Mouse (Mus musculus): Measurements from ENCODE around the gene Gpr135.

Gpr135 gene

DNA sequence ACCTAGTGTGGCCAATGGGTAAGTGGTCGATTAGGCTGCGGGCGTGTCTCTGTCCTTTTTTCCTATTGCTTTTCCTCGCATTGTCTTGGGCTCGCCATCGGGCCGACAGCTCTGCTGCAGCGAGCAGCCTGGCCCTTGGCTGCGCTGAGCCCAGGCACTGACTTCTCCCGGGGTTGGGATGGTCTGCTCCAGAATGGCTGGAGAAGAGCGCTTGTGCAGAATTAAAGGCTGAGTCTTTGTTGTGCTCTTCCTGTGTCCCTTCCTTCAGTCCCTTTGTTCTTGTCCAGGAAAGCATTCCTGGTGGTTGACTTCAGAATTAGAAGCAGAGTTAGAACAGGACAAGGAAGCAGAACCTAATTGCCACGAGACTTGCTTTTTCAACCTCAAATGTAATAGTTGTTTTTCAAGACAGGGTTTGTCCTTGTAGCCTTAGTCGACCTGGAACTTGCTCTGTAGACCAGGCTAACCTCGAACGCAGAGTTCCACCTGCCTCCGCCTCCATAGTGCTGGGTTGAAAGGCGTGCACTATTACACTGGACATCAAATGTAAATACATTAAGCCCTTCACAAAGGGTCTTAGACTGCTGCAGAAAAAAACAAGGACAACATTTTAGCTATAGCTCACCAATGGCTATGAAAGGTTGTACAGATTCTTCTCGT, 15.4 kb upstream of the Gpr135 start:
- no peak for TF ChIP-seq NANOG (IDR thresholded peaks at IDR 0.05; ENCODE audit: borderline replicate concordance, low read length)
- TF ChIP-seq POU5F1 (IDR thresholded peaks at IDR 0.05; ENCODE audit: borderline replicate concordance, low read length) = no peak
- TF ChIP-seq CTCF (conservative IDR thresholded peaks at IDR 0.05; ENCODE audit: low read length) = no peak
- peak overlapping the region; percentile 91 for H3K4me3 ChIP-seq (replicated peaks; ENCODE audit: low read length)
- peaks cover 11% of the 10 kb centered on the region for H3K36me3 ChIP-seq (ENCODE audit: insufficient read depth, low read length)
- H3K27me3 ChIP-seq (ENCODE audit: insufficient read depth, low read length) = no peaks in the 10 kb centered on the region
- no peaks in the 10 kb centered on the region for H3K9me3 ChIP-seq (ENCODE audit: low read length)
- peaks cover 41% of the 10 kb centered on the region for H3K4me1 ChIP-seq (replicated peaks; ENCODE audit: low read depth, low read length)

DNA sequence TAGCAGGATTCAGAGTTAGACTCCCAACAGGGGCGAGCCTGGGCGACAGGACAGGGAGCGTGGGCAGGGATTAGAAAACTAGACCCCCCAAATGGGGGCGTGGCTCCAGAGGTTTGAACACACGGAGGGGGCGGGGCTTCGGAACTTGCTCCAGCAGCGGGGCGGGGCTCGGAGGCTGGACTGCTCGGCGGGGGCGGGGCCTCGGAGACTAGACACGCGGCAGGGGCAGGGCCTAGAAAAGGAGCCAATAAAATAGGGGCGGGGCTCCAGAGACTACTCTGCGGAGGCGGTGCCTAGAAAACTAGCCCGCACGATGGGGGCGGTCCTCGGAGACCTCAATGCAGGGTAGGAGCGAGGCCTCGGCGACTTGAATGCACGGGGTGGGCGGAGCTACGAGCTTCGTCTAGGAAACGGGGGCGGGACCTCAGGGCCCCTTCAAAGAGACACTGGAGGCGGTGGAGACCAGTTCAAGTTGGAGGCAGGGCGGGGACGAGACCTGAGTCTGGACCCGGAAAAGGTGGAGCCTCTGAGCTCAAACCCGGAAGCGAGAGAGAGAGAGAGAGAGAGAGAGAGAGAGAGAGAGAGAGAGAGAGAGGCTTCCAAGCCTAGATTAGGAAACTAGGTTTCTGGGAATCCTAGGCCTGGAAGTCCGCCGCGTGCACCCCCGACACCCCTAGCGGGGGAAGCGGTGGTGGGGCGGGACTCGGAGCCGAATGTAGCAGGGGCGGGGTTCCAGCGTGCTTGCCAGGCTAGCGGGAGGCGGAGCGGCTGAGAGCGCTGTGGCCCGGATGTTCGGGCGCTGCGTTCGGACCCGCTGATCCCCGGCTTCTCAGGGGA, 14.6 kb upstream of the Gpr135 start, which contains the start of the genes L3hypdh and Jkamp:
Gene L3hypdh (minus strand): TSS at position 111 of the 837 bp plus-strand sequence.
Gene Jkamp (plus strand): TSS at position 261 of the 837 bp plus-strand sequence.
- peaks cover 43% of the 10 kb centered on the region for H3K4me1 ChIP-seq (replicated peaks; ENCODE audit: low read depth, low read length)
- no peaks in the 10 kb centered on the region for H3K9me3 ChIP-seq (ENCODE audit: low read length)
- H3K36me3 ChIP-seq (ENCODE audit: insufficient read depth, low read length) = peaks cover 9% of the 10 kb centered on the region
- no peak for TF ChIP-seq NANOG (IDR thresholded peaks at IDR 0.05; ENCODE audit: borderline replicate concordance, low read length)
- H3K27me3 ChIP-seq (ENCODE audit: insufficient read depth, low read length) = no peaks in the 10 kb centered on the region
- peak within 1 kb of the TSS; percentile 91 for H3K4me3 ChIP-seq (replicated peaks; ENCODE audit: low read length)

DNA sequence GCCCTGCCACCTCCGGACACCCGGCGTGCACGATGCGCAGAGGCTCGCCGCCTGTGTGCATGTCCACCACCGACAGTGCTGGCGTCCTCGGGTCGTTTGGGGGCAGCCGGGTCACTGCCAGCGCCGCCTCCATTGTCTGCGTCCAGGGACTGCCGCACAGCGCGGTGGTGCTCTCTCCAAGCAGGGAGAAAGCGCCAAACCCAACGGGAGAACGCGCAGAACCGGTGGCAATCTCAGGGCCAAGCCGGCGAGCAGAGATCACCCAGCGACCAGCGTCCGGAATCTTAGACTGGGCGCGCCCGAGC, 14.1 kb upstream of the Gpr135 start:
- TF ChIP-seq POU5F1 (IDR thresholded peaks at IDR 0.05; ENCODE audit: borderline replicate concordance, low read length) (no peak), NANOG (IDR thresholded peaks at IDR 0.05; ENCODE audit: borderline replicate concordance, low read length) (no peak), CTCF (conservative IDR thresholded peaks at IDR 0.05; ENCODE audit: low read length) (no peak)
- H3K36me3 ChIP-seq (ENCODE audit: insufficient read depth, low read length) = peaks cover 3% of the 10 kb centered on the region

DNA sequence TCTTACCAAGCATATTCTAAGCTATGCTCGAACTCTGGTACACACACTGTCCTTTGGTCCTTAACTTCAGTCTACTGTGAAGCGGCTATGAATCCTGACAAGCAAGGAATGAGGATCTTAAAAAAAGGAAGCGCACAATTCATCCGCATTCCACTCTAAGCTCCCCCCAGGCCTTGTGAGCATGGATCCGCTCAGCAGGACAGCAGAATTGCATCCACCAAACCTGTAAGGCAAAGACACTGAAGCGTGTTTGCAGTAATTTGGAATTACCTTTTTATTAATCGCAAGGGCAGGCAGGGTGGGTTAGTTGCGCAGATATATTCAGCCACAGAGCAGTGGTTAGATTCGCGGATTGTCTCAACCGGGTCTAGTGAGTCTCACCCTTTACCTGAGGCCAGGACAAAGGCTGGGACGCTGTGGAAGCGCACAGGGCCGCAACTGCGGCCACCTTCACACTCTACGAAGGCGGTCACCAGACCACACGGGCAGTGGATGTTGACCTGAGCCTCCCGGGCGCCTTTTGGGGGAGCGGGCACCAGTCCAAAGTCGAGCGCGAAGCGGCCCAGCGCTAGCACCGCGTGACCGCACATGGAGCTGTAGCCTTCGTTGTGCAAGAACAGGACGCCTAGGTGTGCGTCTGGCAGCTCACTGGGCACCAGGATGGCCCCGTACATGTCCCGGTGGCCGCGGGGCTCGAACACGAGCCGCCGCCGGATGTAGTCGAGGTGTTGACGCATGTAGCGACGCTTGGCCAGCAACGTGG, 13.5 kb upstream of the Gpr135 start:
- no peaks in the 10 kb centered on the region for H3K36me3 ChIP-seq (ENCODE audit: insufficient read depth, low read length)
- H3K4me3 ChIP-seq (replicated peaks; ENCODE audit: low read length) = peak overlapping the region; percentile 91
- H3K9me3 ChIP-seq (ENCODE audit: low read length) = no peaks in the 10 kb centered on the region
- TF ChIP-seq POU5F1 (IDR thresholded peaks at IDR 0.05; ENCODE audit: borderline replicate concordance, low read length) (peak; percentile 56; the same call in 1 of the 2 replicates), CTCF (conservative IDR thresholded peaks at IDR 0.05; ENCODE audit: low read length) (no peak)
- no peaks in the 10 kb centered on the region for H3K27me3 ChIP-seq (ENCODE audit: insufficient read depth, low read length)
- peaks cover 46% of the 10 kb centered on the region for H3K4me1 ChIP-seq (replicated peaks; ENCODE audit: low read depth, low read length)

More for the DNA sequence above, 14.1 kb upstream of the Gpr135 start:
- no peaks in the 10 kb centered on the region for H3K9me3 ChIP-seq (ENCODE audit: low read length)
- H3K27me3 ChIP-seq (ENCODE audit: insufficient read depth, low read length) = no peaks in the 10 kb centered on the region
- H3K4me1 ChIP-seq (replicated peaks; ENCODE audit: low read depth, low read length) = peaks cover 46% of the 10 kb centered on the region
- H3K4me3 ChIP-seq (replicated peaks; ENCODE audit: low read length) = peak overlapping the region; percentile 91

DNA sequence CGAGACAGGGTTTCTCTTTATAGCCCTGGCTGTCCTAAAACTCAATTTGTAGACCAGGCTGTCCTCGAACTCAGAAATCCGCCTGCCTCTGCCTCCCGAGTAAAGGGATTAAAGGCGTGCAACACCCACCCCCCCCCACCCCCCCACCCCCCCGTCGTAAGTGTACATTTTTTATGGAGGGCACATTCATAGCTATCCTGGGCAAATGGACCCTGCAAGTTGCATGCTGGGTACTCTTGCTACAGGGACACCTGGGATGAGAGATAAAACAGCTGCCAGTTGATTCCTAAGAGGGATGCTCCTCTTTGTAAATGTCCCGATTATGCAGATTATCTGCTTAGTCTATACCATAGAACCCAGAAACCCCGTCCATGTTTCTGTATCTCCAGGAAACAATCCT, 12.3 kb upstream of the Gpr135 start:
- no peaks in the 10 kb centered on the region for H3K27me3 ChIP-seq (ENCODE audit: insufficient read depth, low read length)
- TF ChIP-seq NANOG (IDR thresholded peaks at IDR 0.05; ENCODE audit: borderline replicate concordance, low read length) = no peak
- TF ChIP-seq POU5F1 (IDR thresholded peaks at IDR 0.05; ENCODE audit: borderline replicate concordance, low read length) = no peak
- no peak for TF ChIP-seq CTCF (conservative IDR thresholded peaks at IDR 0.05; ENCODE audit: low read length)
- no peaks in the 10 kb centered on the region for H3K36me3 ChIP-seq (ENCODE audit: insufficient read depth, low read length)
- no peak overlapping the region for H3K4me3 ChIP-seq (replicated peaks; ENCODE audit: low read length)
- no peaks in the 10 kb centered on the region for H3K9me3 ChIP-seq (ENCODE audit: low read length)
- peaks cover 46% of the 10 kb centered on the region for H3K4me1 ChIP-seq (replicated peaks; ENCODE audit: low read depth, low read length)

DNA sequence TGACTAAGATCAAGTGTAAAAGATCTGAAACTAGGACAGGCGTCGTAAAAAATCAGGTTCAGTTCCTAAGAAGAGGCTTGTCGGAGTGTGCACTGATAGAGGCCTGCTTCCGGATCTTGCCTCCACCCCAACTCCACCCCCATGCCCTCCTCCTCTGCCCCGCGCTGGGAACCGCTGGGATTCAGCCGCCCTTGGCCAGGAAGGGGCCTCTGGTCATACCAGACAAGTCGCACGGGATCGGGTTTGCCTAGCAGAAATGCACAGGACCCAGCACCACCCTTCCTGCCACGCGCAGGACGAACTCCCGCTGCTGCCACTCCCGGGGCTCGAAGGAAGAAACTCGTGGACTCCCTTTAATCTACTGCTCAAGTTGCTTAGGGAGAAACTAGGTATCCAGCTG, 11.4 kb upstream of the Gpr135 start:
- Histone ChIP-seq H3K36me3 (ENCODE audit: insufficient read depth, low read length) (no peaks in the 10 kb centered on the region), H3K4me3 (replicated peaks; ENCODE audit: low read length) (peak overlapping the region; percentile 60), H3K27me3 (ENCODE audit: insufficient read depth, low read length) (no peaks in the 10 kb centered on the region), H3K4me1 (replicated peaks; ENCODE audit: low read depth, low read length) (peaks cover 39% of the 10 kb centered on the region), H3K9me3 (ENCODE audit: low read length) (no peaks in the 10 kb centered on the region)
- TF ChIP-seq POU5F1 (IDR thresholded peaks at IDR 0.05; ENCODE audit: borderline replicate concordance, low read length) (no peak), CTCF (conservative IDR thresholded peaks at IDR 0.05; ENCODE audit: low read length) (no peak), NANOG (IDR thresholded peaks at IDR 0.05; ENCODE audit: borderline replicate concordance, low read length) (no peak)

DNA sequence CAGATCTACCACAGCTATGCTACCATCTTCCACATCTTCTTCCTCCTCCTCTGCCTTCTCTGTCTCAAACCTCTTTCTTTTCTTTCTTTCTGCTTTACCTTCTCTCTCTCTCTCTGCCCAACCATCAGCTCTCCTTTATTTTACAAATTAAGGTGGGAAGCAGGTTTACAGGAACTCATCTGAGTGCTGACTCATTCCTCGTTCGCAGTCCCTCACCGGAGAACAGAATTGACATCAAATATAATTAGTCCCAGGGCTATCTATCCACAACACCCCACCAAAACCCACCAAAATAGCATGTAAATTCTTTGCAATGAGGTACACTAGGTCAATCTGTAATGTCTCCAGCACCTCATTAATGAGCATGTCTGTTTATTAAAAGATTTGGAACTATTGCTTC, 11.0 kb upstream of the Gpr135 start:
- Histone ChIP-seq H3K4me3 (replicated peaks; ENCODE audit: low read length) (peak overlapping the region; percentile 60), H3K36me3 (ENCODE audit: insufficient read depth, low read length) (no peaks in the 10 kb centered on the region), H3K9me3 (ENCODE audit: low read length) (no peaks in the 10 kb centered on the region), H3K4me1 (replicated peaks; ENCODE audit: low read depth, low read length) (peaks cover 35% of the 10 kb centered on the region), H3K27me3 (ENCODE audit: insufficient read depth, low read length) (no peaks in the 10 kb centered on the region)
- TF ChIP-seq NANOG (IDR thresholded peaks at IDR 0.05; ENCODE audit: borderline replicate concordance, low read length) = peak; percentile 19; the same call in 1 of the 2 replicates
- TF ChIP-seq POU5F1 (IDR thresholded peaks at IDR 0.05; ENCODE audit: borderline replicate concordance, low read length) = no peak
- TF ChIP-seq CTCF (conservative IDR thresholded peaks at IDR 0.05; ENCODE audit: low read length) = no peak

DNA sequence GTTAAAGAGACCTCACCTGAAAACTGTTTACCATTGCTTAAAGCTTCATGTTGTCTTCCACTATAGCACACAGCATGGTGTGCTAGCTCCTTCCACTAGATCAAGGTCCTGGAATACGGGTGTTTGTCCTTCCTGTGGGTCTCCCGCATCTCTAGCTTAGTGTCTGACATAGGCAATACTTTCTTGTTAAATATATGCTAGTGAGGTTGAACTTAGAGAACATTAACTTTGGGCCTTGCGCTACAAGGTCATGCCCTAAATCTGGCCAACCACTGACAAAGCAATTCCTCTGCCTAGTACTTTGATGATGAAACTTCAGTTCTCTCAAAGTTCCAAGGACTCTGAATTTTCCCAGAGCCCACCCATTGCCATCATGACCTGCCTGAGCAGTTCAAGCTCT, 7.3 kb upstream of the Gpr135 start:
- no peak for TF ChIP-seq NANOG (IDR thresholded peaks at IDR 0.05; ENCODE audit: borderline replicate concordance, low read length)
- TF ChIP-seq POU5F1 (IDR thresholded peaks at IDR 0.05; ENCODE audit: borderline replicate concordance, low read length) = no peak
- no peak for TF ChIP-seq CTCF (conservative IDR thresholded peaks at IDR 0.05; ENCODE audit: low read length)
- peaks cover 3% of the 10 kb centered on the region; the same call in 1 of the 2 replicates for H3K9me3 ChIP-seq (ENCODE audit: low read length)
- H3K4me3 ChIP-seq (replicated peaks; ENCODE audit: low read length) = no peak overlapping the region
- no peaks in the 10 kb centered on the region for H3K36me3 ChIP-seq (ENCODE audit: insufficient read depth, low read length)
- peaks cover 26% of the 10 kb centered on the region for H3K4me1 ChIP-seq (replicated peaks; ENCODE audit: low read depth, low read length)
- H3K27me3 ChIP-seq (ENCODE audit: insufficient read depth, low read length) = no peaks in the 10 kb centered on the region
